Mouse (Mus musculus): ENCODE results near the gene Stk10. TPM values are rescaled to one million over a fixed set of nuclear protein-coding genes. Genes with fewer than 3 reads are reported as not detected.
A peak's percentile ranks its signal among the peaks of the same experiment; 100 is the strongest.

Stk10 gene
- polyA plus RNA-seq, 1 experiment from 2014 or later, result 2.6 TPM

GRCm38 (mm10) chr11:32585996-32586395 is 52.9 kb downstream of the Stk10 start:
- ATAC-seq (ENCODE audit: low read depth), result no peak
- H3K9ac ChIP-seq, result no peak overlapping the region
- no peak overlapping the region for H3K4me2 ChIP-seq
- H3K9me3 ChIP-seq, result no peaks in the 10 kb centered on the region
- H3K27me3 ChIP-seq, result no peaks in the 10 kb centered on the region
- peaks cover 11% of the 10 kb centered on the region for H3K4me1 ChIP-seq (replicated peaks)
- no peak overlapping the region for H3K27ac ChIP-seq (replicated peaks)
- WGBS, result 69% methylated on average over 6 of the region's 6 CpGs
- no peaks in the 10 kb centered on the region for H3K36me3 ChIP-seq
- no peak overlapping the region for H3K4me3 ChIP-seq

GRCm38 (mm10) chr11:32587191-32588089 is 54.3 kb downstream of the Stk10 start:
- Histone ChIP-seq H3K36me3 (no peaks in the 10 kb centered on the region), H3K4me3 (no peak overlapping the region), H3K9ac (peak overlapping the region; percentile 68), H3K27me3 (no peaks in the 10 kb centered on the region), H3K4me1 (replicated peaks) (peaks cover 14% of the 10 kb centered on the region; the same call in 1 of the 2 replicates), H3K27ac (replicated peaks) (0 out of 2 replicates have a peak overlapping the region, but pooled peaks have one; percentile 24), H3K4me2 (no peak overlapping the region), H3K9me3 (no peaks in the 10 kb centered on the region)
- ATAC-seq (ENCODE audit: low read depth), result no peak
- 77% methylated on average over 17 of the region's 17 CpGs for WGBS

- Histone ChIP-seq H3K4me3 (no peak overlapping the region), H3K27me3 (no peaks in the 10 kb centered on the region), H3K27ac (replicated peaks) (0 out of 2 replicates have a peak overlapping the region, but pooled peaks have one; percentile 24), H3K4me2 (0 out of 2 replicates have a peak overlapping the region, but pooled peaks have one; percentile 6), H3K9me3 (no peaks in the 10 kb centered on the region), H3K9ac (peak overlapping the region; percentile 68), H3K4me1 (replicated peaks) (peaks cover 15% of the 10 kb centered on the region; the same call in 1 of the 2 replicates), H3K36me3 (no peaks in the 10 kb centered on the region)
- peak; percentile 62 for ATAC-seq (ENCODE audit: low read depth)
- WGBS, result 32% methylated on average over 15 of the region's 15 CpGs
Measured at GRCm38 (mm10) chr11:32588090-32588891, 55.2 kb downstream of the Stk10 start.

GRCm38 (mm10) chr11:32588892-32589172 is 55.7 kb downstream of the Stk10 start:
- H3K9me3 ChIP-seq, result no peaks in the 10 kb centered on the region
- H3K4me2 ChIP-seq, result 0 out of 2 replicates have a peak overlapping the region, but pooled peaks have one; percentile 6
- WGBS, result 83% methylated on average over 11 of the region's 11 CpGs
- H3K36me3 ChIP-seq, result no peaks in the 10 kb centered on the region
- no peaks in the 10 kb centered on the region for H3K27me3 ChIP-seq
- H3K9ac ChIP-seq, result peak overlapping the region; percentile 48; the same call in 1 of the 2 replicates
- peak; percentile 36 for ATAC-seq (ENCODE audit: low read depth)
- peaks cover 15% of the 10 kb centered on the region; the same call in 1 of the 2 replicates for H3K4me1 ChIP-seq (replicated peaks)
- no peak overlapping the region for H3K4me3 ChIP-seq
- no peak overlapping the region for H3K27ac ChIP-seq (replicated peaks)

GRCm38 (mm10) chr11:32589201-32589600 is 56.1 kb downstream of the Stk10 start:
- WGBS, result 92% methylated on average over 12 of the region's 12 CpGs

GRCm38 (mm10) chr11:32589791-32590190 is 56.7 kb downstream of the Stk10 start:
- Histone ChIP-seq H3K4me2 (no peak overlapping the region), H3K4me1 (replicated peaks) (peaks cover 15% of the 10 kb centered on the region; the same call in 1 of the 2 replicates), H3K9ac (no peak overlapping the region), H3K4me3 (no peak overlapping the region), H3K27me3 (no peaks in the 10 kb centered on the region), H3K9me3 (no peaks in the 10 kb centered on the region), H3K27ac (replicated peaks) (no peak overlapping the region), H3K36me3 (no peaks in the 10 kb centered on the region)
- ATAC-seq (ENCODE audit: low read depth), result no peak
- WGBS, result 94% methylated on average over 8 of the region's 8 CpGs

More at GRCm38 (mm10) chr11:32589201-32589600, 56.1 kb downstream of the Stk10 start:
- Histone ChIP-seq H3K4me2 (no peak overlapping the region), H3K27ac (replicated peaks) (no peak overlapping the region), H3K4me3 (no peak overlapping the region), H3K4me1 (replicated peaks) (peaks cover 15% of the 10 kb centered on the region; the same call in 1 of the 2 replicates), H3K27me3 (no peaks in the 10 kb centered on the region), H3K36me3 (no peaks in the 10 kb centered on the region), H3K9me3 (no peaks in the 10 kb centered on the region), H3K9ac (peak overlapping the region; percentile 48; the same call in 1 of the 2 replicates)
- no peak for ATAC-seq (ENCODE audit: low read depth)

- Histone ChIP-seq H3K4me1 (replicated peaks) (peaks cover 15% of the 10 kb centered on the region; the same call in 1 of the 2 replicates), H3K36me3 (no peaks in the 10 kb centered on the region), H3K4me2 (no peak overlapping the region), H3K27ac (replicated peaks) (no peak overlapping the region), H3K4me3 (no peak overlapping the region), H3K9ac (no peak overlapping the region), H3K27me3 (no peaks in the 10 kb centered on the region), H3K9me3 (no peaks in the 10 kb centered on the region)
- 91% methylated on average over 6 of the region's 6 CpGs for WGBS
- ATAC-seq (ENCODE audit: low read depth), result no peak
Measured at GRCm38 (mm10) chr11:32590205-32590604, 57.1 kb downstream of the Stk10 start.

- Histone ChIP-seq H3K9ac (no peak overlapping the region), H3K27ac (replicated peaks) (no peak overlapping the region; the same call in 1 of the 2 replicates), H3K36me3 (0 out of 2 replicates have a peak, but pooled peaks cover 7% of the 10 kb centered on the region), H3K9me3 (no peaks in the 10 kb centered on the region), H3K4me1 (replicated peaks) (peaks cover 15% of the 10 kb centered on the region; the same call in 1 of the 2 replicates), H3K27me3 (no peaks in the 10 kb centered on the region), H3K4me2 (no peak overlapping the region), H3K4me3 (no peak overlapping the region)
- ATAC-seq (ENCODE audit: low read depth), result peak; percentile 19; the same call in 1 of the 2 replicates
- 62% methylated on average over 12 of the region's 12 CpGs for whole genome bisulfite sequencing
Measured at GRCm38 (mm10) chr11:32591921-32592850, 59.1 kb downstream of the Stk10 start.

GRCm38 (mm10) chr11:32593081-32593480 is 60.0 kb downstream of the Stk10 start:
- Histone ChIP-seq H3K4me2 (no peak overlapping the region), H3K27ac (replicated peaks) (no peak overlapping the region), H3K27me3 (no peaks in the 10 kb centered on the region), H3K9me3 (no peaks in the 10 kb centered on the region), H3K9ac (no peak overlapping the region), H3K4me1 (replicated peaks) (peaks cover 12% of the 10 kb centered on the region; the same call in 1 of the 2 replicates), H3K4me3 (no peak overlapping the region), H3K36me3 (0 out of 2 replicates have a peak, but pooled peaks cover 7% of the 10 kb centered on the region)
- ATAC-seq (ENCODE audit: low read depth), result no peak
- WGBS, result 89% methylated on average over 7 of the region's 7 CpGs

GRCm38 (mm10) chr11:32594122-32594521 is 61.0 kb downstream of the Stk10 start:
- H3K27me3 ChIP-seq, result no peaks in the 10 kb centered on the region
- whole genome bisulfite sequencing, result 94% methylated on average over 4 of the region's 4 CpGs
- 0 out of 2 replicates have a peak, but pooled peaks cover 11% of the 10 kb centered on the region for H3K36me3 ChIP-seq
- H3K9ac ChIP-seq, result no peak overlapping the region
- ATAC-seq (ENCODE audit: low read depth), result no peak
- no peak overlapping the region for H3K4me2 ChIP-seq
- no peak overlapping the region for H3K4me3 ChIP-seq
- no peaks in the 10 kb centered on the region for H3K9me3 ChIP-seq
- 0 out of 2 replicates have a peak, but pooled peaks cover 6% of the 10 kb centered on the region for H3K4me1 ChIP-seq (replicated peaks)
- H3K27ac ChIP-seq (replicated peaks), result no peak overlapping the region

- 90% methylated on average over 6 of the region's 6 CpGs for WGBS
- H3K9ac ChIP-seq, result no peak overlapping the region
- H3K4me1 ChIP-seq (replicated peaks), result peaks cover 10% of the 10 kb centered on the region
- H3K27ac ChIP-seq (replicated peaks), result no peak overlapping the region
- H3K4me2 ChIP-seq, result no peak overlapping the region
- H3K36me3 ChIP-seq, result 0 out of 2 replicates have a peak, but pooled peaks cover 15% of the 10 kb centered on the region
- H3K27me3 ChIP-seq, result no peaks in the 10 kb centered on the region
- H3K9me3 ChIP-seq, result no peaks in the 10 kb centered on the region
- H3K4me3 ChIP-seq, result no peak overlapping the region
- no peak for ATAC-seq (ENCODE audit: low read depth)
Measured at GRCm38 (mm10) chr11:32600371-32600770, 67.3 kb downstream of the Stk10 start.
